Mouse (Mus musculus) left cerebral cortex, adult 9 months (tissue): ENCODE measurements at regions not wholly inside any gene's neighbourhood (a gene's known extent, or its start where the extent isn't known, plus 50 kb on each side); places are given as distances from the start of the nearest gene placed in this dataset.

ENCODE experiments used
- DNase-seq, 2 experiments: peaks; one replicate each; pipeline ENCODE4 v3.0.0; 2022; ENCODE audit warnings: low spot score in 2 of 2

DNA sequence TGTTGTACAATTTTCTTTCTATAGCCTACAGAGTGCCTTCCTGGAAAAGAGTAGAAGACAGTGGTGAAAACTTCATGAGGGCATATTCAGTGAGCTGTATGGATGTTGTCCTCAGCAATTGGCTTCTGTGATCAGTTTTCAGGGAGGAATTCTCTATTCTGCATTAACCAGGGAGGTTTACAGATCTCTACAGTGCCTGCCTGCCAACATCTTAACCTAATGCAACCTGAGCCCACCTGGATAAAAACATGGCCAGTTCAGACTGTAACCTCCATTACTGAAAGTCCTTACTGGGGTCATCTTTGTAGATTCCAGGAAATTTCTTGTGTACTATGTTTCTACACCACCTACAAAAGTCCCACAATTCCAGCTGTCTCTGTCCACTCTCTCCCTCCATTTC lies 791.4 kb upstream of the Nectin3 start:
- no peak for DNase-seq

GRCm38 (mm10) chr16:47266744-47267686 lies 768.7 kb upstream of the Nectin3 start:
- peak; percentile 1 to 4 for DNase-seq
